ENCODE assay signal across 9 mouse cellular contexts in genomic region chr13:41146271-41146670, GRCm38 (mm10). TPM values are rescaled to one million over a fixed set of nuclear protein-coding genes. Genes with fewer than 3 reads are reported as not detected.
A peak's percentile ranks its signal among the peaks of the same experiment; 100 is the strongest.
DNase-seq lines count a peak whose midpoint lies in the region; ATAC-seq and TF ChIP-seq lines count a peak whose summit lies in the region.
"Had no signal": no experiment of that assay in that cellular context is flagged by ENCODE, and none has a peak within 500 bp of the region (broad histone marks: within the 10 kb centered on the region; RNA-seq: fewer than 3 reads in every experiment).

No protein-coding gene starts in this region.

- WGBS in cerebellum, adult 2 months = 70% methylated on average over 10 of the region's 10 CpGs

- peak; percentile 64 for ATAC-seq in megakaryocyte, adult 5-6 weeks (ENCODE audit: poor library complexity, severe bottlenecking)

- intact Hi-C loops in heart, postnatal 25 days (cut with DNase I) = loop anchor here (1.0 to 5.0 kb wide), 2 partner anchors 92 to 486 kb away; no protein-coding TSS in a partner anchor
- intact Hi-C loops in gastrocnemius, adult 2 months (cut with DNase I) = loop anchor here (1.0 to 10.0 kb wide), 2 partner anchors 92 to 429 kb away; no protein-coding TSS in a partner anchor

- DNase-seq in heart, adult 18-20 months = peak; percentile 15 to 84
- DNase-seq in heart, postnatal 25 days (ENCODE audit: low spot score) = no peak
- DNase-seq in MN1 (ENCODE audit: low spot score) = peak; percentile 16
- DNase-seq in cerebellum, adult 2 months = peak; percentile 32 to 59
- DNase-seq in gastrocnemius, adult 2 months = peak; percentile 61
- DNase-seq in layer of hippocampus, adult 9-11 months = peak; percentile 49
- peak; percentile 30 to 74 for DNase-seq in spleen, postnatal 4 days (ENCODE audit: low spot score in 2 of 2)

- H3K4me3 ChIP-seq in cerebellum, adult 2 months (replicated peaks; ENCODE audit: insufficient read depth, low read depth, low read length) = no peak overlapping the region
- no peak overlapping the region for H3K4me3 ChIP-seq in gastrocnemius, adult 2 months
- H3K4me3 ChIP-seq: megakaryocyte, embryonic 14.5 days had no signal

- TF ChIP-seq CTCF in cerebellum, adult 2 months (IDR thresholded peaks at IDR 0.05; ENCODE audit: borderline replicate concordance, insufficient read depth, low read depth, low read length) = peak; percentile 73
- TF ChIP-seq CTCF in gastrocnemius, adult 2 months (IDR thresholded peaks at IDR 0.05) = peak; percentile 90

- no peak overlapping the region for H3K27ac ChIP-seq in cerebellum, adult 2 months (ENCODE audit: insufficient read depth, low read length)
- no peak overlapping the region for H3K27ac ChIP-seq in gastrocnemius, adult 2 months

- TF ChIP-seq POLR2A in cerebellum, adult 2 months (IDR thresholded peaks at IDR 0.05; ENCODE audit: borderline replicate concordance, insufficient read depth, low read length) = no peak

- H3K4me1 ChIP-seq in cerebellum, adult 2 months (ENCODE audit: control insufficient read depth, insufficient read depth, low read length) = no peaks in the 10 kb centered on the region
- H3K4me1 ChIP-seq: megakaryocyte, embryonic 14.5 days had no signal

- H3K27me3 ChIP-seq in cerebellum, adult 2 months (ENCODE audit: control insufficient read depth, insufficient read depth, low read length) = no peaks in the 10 kb centered on the region
- H3K27me3 ChIP-seq: megakaryocyte, embryonic 14.5 days had no signal

RNA-seq across cellular contexts. Expression of gene Sycp2l, which starts 32.2 kb away (rescaled TPM):
- not detected for total RNA-seq in heart, adult 18-20 months (2021)
- not detected for total RNA-seq in heart, postnatal 25 days (2021)
- polyA plus RNA-seq in cerebellum, adult 2 months (2012; rRNA removed) = 0.05 and 0.18 TPM in 2 replicates
- total RNA-seq in gastrocnemius, adult 2 months (2021) = not detected
- total RNA-seq in megakaryocyte, adult 5-6 weeks (2015) = not detected in 2 replicates
- not detected in 2 replicates for total RNA-seq in megakaryocyte, adult 5-6 weeks (2017)

RNA-seq across cellular contexts. Expression of gene Gcm2, which starts 35.4 kb away (rescaled TPM):
- total RNA-seq in heart, adult 18-20 months (2021) = not detected
- total RNA-seq in heart, postnatal 25 days (2021) = not detected
- polyA plus RNA-seq in cerebellum, adult 2 months (2012; rRNA removed) = not detected in 2 replicates
- not detected for total RNA-seq in gastrocnemius, adult 2 months (2021)
- total RNA-seq in megakaryocyte, adult 5-6 weeks (2015) = not detected in 2 replicates
- 0.26 TPM in 1 of 2 replicates, not detected in the other for total RNA-seq in megakaryocyte, adult 5-6 weeks (2017)
